Mouse (Mus musculus): ENCODE measurements around the gene Cds1. TPM values are rescaled to one million over a fixed set of nuclear protein-coding genes. Genes with fewer than 3 reads are reported as not detected.

The Cds1 gene
- polyA plus RNA-seq, 1 experiment from 2014 or later: 0.97 TPM

DNA sequence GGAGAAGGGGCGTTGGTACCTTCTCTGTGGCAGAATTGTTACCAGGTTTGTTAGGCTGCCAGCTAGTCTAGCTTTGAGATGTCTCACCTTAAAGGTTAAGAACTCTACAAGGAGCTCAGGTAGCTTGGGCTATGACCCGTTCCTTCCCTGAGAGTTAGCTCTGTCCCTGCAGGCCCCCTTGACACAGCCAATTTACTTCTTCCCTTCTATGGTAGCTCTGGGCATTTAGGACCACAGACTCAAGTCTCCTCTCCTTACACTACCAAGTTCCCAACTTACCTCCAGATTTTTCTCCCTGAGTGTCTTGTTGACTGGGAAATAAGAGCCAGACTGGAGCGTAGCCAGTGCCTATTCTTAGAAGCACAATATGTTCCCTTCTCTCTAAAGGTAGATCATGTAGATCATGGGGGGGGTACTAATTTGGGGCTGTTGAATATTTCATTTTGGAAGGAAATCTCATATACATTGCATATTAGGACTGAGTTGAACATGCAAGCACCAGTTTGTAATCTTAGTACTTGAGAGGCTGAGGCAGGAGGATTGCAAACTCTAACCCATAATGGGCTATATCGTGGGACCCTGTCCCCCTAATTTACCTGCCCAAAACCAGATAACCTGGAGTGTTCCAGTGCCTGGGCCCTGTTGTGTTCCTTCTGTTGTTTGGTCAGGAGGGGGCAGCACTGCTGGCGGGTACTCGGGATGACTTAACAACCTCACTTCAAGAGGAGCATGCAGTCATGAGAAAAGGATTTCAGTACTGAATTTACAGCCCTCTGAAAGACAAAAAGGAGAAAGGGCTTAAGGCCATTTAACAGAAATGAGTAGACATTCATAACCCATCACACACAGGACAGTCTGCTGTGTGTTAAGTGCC lies 46.6 kb downstream of the Cds1 start:
- Histone ChIP-seq H3K4me1 (ENCODE audit: control insufficient read depth, insufficient read depth, low read length) (no peaks in the 10 kb centered on the region), H3K27me3 (ENCODE audit: control insufficient read depth, insufficient read depth, low read length) (no peaks in the 10 kb centered on the region), H3K9me3 (ENCODE audit: control insufficient read depth, low read length) (no peaks in the 10 kb centered on the region), H3K36me3 (ENCODE audit: control insufficient read depth, insufficient read depth, low read length) (no peaks in the 10 kb centered on the region), H3K9ac (ENCODE audit: low read length) (no peak overlapping the region), H3K4me2 (ENCODE audit: low read depth, severe bottlenecking) (no peak overlapping the region), H3K4me3 (ENCODE audit: low read depth, low read length) (no peak overlapping the region), H3K27ac (replicated peaks; ENCODE audit: low read depth, low read length) (no peak overlapping the region)
- DNase-seq (ENCODE audit: low spot score) (no peak), ATAC-seq (ENCODE audit: insufficient number of reproducible peaks, low FRiP score, low TSS enrichment, low read depth) (no peak)
- WGBS: 88% methylated on average over 6 of the region's 6 CpGs

DNA sequence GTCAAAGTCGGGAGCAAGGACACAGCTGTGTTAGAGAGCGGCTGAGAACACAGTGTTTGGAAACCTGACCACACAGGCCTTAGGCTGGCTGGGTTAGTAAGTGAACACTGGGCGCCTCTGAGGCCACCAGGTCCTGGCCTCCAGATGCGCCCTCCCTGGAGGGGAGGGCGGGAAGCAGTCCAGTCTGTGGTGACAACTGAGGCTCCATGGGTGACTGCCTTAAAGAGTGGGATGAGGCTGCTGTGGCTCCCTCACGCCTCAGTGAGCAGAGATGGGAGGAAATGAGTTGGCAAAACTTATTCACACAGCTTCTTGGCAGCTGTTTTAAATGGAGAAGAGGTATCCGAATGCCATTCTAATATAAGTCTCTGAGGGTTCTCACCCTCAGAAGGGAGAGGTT lies 51.9 kb downstream of the Cds1 start:
- Histone ChIP-seq H3K27me3 (ENCODE audit: control insufficient read depth, insufficient read depth, low read length) (0 out of 2 replicates have a peak, but pooled peaks cover 3% of the 10 kb centered on the region), H3K9ac (ENCODE audit: low read length) (no peak overlapping the region), H3K4me1 (ENCODE audit: control insufficient read depth, insufficient read depth, low read length) (peaks cover 4% of the 10 kb centered on the region; the same call in 1 of the 2 replicates), H3K36me3 (ENCODE audit: control insufficient read depth, insufficient read depth, low read length) (no peaks in the 10 kb centered on the region), H3K4me2 (ENCODE audit: low read depth, severe bottlenecking) (no peak overlapping the region), H3K4me3 (ENCODE audit: low read depth, low read length) (no peak overlapping the region), H3K9me3 (ENCODE audit: control insufficient read depth, low read length) (no peaks in the 10 kb centered on the region), H3K27ac (replicated peaks; ENCODE audit: low read depth, low read length) (no peak overlapping the region)
- WGBS: 74% methylated on average over 7 of the region's 7 CpGs
- ATAC-seq (ENCODE audit: insufficient number of reproducible peaks, low FRiP score, low TSS enrichment, low read depth): no peak
- DNase-seq (ENCODE audit: low spot score): no peak

DNA sequence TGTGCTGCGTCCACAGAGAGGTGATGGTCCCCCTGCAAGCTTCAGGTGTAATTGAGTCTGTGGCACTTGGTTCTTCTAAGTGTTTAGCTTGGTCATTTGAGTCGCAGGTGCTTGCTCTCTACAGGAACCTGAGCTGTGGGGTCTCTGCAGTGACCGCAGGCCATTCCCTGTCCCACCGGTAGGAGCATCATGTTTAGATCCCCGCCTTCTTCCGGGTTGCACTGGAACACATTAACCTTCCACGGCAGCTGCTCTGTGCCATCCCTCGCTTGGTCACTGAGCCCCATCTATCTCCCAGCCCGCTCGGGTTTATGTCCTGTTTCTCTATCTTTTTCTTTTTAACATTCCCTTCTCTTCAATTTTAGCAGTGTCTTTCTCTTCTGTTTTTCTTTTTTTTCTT lies 54.3 kb downstream of the Cds1 start:
- H3K4me3 ChIP-seq (ENCODE audit: low read depth, low read length): no peak overlapping the region
- no peak for ATAC-seq (ENCODE audit: insufficient number of reproducible peaks, low FRiP score, low TSS enrichment, low read depth)
- 0 out of 2 replicates have a peak, but pooled peaks cover 3% of the 10 kb centered on the region for H3K27me3 ChIP-seq (ENCODE audit: control insufficient read depth, insufficient read depth, low read length)
- H3K4me2 ChIP-seq (ENCODE audit: low read depth, severe bottlenecking): no peak overlapping the region
- no peaks in the 10 kb centered on the region for H3K36me3 ChIP-seq (ENCODE audit: control insufficient read depth, insufficient read depth, low read length)
- no peaks in the 10 kb centered on the region for H3K9me3 ChIP-seq (ENCODE audit: control insufficient read depth, low read length)
- DNase-seq (ENCODE audit: low spot score): no peak
- no peak overlapping the region for H3K27ac ChIP-seq (replicated peaks; ENCODE audit: low read depth, low read length)
- WGBS: 59% methylated on average over 10 of the region's 10 CpGs
- H3K4me1 ChIP-seq (ENCODE audit: control insufficient read depth, insufficient read depth, low read length): peaks cover 9% of the 10 kb centered on the region; the same call in 1 of the 2 replicates
- no peak overlapping the region for H3K9ac ChIP-seq (ENCODE audit: low read length)

DNA sequence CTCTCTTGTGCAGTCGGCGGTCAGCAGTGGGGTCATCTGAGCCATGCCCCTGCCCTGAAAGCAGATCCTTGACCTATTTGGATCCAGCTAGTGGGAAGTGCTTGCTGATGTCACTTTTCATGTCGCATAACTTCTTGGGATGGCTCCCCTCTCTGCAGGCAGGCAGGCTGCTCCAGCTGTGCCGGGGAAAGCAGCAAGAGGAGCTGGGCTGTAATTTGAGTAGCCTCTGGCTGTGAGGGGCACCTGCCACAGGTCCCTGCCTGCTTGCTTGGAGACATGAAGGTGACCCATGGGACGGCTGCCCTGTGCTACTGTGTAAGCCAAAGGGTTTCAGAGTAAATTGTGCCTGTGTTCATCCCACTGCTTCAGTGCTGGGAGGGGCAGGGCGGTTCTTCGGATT lies 54.9 kb downstream of the Cds1 start:
- ATAC-seq (ENCODE audit: insufficient number of reproducible peaks, low FRiP score, low TSS enrichment, low read depth) (0 out of 2 replicates have a peak, but pooled peaks have one; percentile 24), DNase-seq (ENCODE audit: low spot score) (peak; percentile 47)
- Histone ChIP-seq H3K27me3 (ENCODE audit: control insufficient read depth, insufficient read depth, low read length) (0 out of 2 replicates have a peak, but pooled peaks cover 3% of the 10 kb centered on the region), H3K9ac (ENCODE audit: low read length) (no peak overlapping the region), H3K27ac (replicated peaks; ENCODE audit: low read depth, low read length) (no peak overlapping the region), H3K4me1 (ENCODE audit: control insufficient read depth, insufficient read depth, low read length) (peaks cover 9% of the 10 kb centered on the region; the same call in 1 of the 2 replicates), H3K36me3 (ENCODE audit: control insufficient read depth, insufficient read depth, low read length) (no peaks in the 10 kb centered on the region), H3K4me3 (ENCODE audit: low read depth, low read length) (no peak overlapping the region), H3K4me2 (ENCODE audit: low read depth, severe bottlenecking) (no peak overlapping the region), H3K9me3 (ENCODE audit: control insufficient read depth, low read length) (no peaks in the 10 kb centered on the region)
- 16% methylated on average over 7 of the region's 7 CpGs for WGBS

DNA sequence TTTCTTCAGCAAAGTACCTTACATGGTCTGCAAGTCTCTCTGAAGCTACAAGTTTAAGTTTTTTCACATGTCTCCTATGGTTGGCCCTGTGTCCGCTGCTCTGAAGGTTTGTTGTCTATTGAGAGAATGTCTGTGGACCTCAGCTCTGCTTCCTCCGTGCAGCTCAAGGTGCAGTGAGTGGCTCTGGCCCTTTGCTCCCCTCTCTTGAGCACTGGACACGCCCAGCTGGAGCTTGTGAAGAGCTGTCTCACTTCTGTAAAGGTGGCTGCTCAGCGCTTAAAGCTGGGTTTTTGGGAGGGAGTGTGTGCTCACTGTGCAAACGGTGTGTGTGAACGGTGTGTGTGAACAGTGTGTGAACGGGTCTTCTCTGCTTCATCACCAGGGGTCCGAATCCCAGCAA lies 56.1 kb downstream of the Cds1 start:
- Histone ChIP-seq H3K4me3 (ENCODE audit: low read depth, low read length) (no peak overlapping the region), H3K27me3 (ENCODE audit: control insufficient read depth, insufficient read depth, low read length) (0 out of 2 replicates have a peak, but pooled peaks cover 3% of the 10 kb centered on the region), H3K36me3 (ENCODE audit: control insufficient read depth, insufficient read depth, low read length) (no peaks in the 10 kb centered on the region), H3K4me2 (ENCODE audit: low read depth, severe bottlenecking) (no peak overlapping the region), H3K9ac (ENCODE audit: low read length) (no peak overlapping the region), H3K4me1 (ENCODE audit: control insufficient read depth, insufficient read depth, low read length) (peaks cover 11% of the 10 kb centered on the region; the same call in 1 of the 2 replicates), H3K9me3 (ENCODE audit: control insufficient read depth, low read length) (no peaks in the 10 kb centered on the region), H3K27ac (replicated peaks; ENCODE audit: low read depth, low read length) (no peak overlapping the region)
- DNase-seq (ENCODE audit: low spot score) (no peak), ATAC-seq (ENCODE audit: insufficient number of reproducible peaks, low FRiP score, low TSS enrichment, low read depth) (no peak)
- WGBS: 72% methylated on average over 8 of the region's 8 CpGs

DNA sequence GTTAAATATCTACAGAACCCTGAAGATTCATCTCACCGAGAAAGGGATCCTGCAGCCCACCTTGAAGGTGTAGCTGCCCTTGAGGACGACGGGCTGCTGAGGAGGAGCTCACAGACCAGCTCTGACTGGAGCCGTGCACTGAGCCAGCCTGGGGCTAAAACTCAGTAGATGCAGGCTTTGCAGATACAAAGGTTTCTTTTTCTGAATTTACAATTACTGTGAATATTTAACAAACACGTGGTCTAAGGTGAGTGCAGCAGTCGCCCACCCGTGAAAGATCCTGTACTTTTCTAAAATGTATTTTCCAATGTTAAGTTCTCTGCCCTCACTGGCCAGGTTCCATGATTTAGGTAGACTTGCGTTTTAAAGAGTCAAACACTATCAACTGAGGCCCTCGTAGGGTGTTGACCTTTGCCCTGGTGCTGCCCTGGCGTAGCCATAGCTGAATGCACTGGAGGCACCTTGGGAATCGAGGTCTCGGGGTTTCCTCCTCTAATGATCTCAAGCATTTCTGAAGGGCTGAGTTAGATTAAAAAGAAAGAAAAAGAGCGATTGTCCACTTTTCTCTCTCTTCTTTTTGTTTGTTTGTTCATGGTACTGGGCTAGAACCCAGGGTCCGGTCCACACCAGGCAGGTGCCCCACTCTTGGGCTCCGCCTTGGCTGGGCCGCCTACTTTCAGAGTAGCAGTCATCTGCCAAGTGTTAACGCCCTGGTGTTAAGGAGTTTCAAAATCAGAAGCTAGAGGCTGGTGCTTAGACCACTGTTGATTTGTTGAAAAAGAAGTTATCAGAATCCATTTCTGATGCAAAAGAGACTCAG lies 56.8 kb downstream of the Cds1 start:
- DNase-seq (ENCODE audit: low spot score) (no peak), ATAC-seq (ENCODE audit: insufficient number of reproducible peaks, low FRiP score, low TSS enrichment, low read depth) (no peak)
- Histone ChIP-seq H3K4me3 (ENCODE audit: low read depth, low read length) (no peak overlapping the region), H3K4me2 (ENCODE audit: low read depth, severe bottlenecking) (no peak overlapping the region), H3K27me3 (ENCODE audit: control insufficient read depth, insufficient read depth, low read length) (0 out of 2 replicates have a peak, but pooled peaks cover 3% of the 10 kb centered on the region), H3K4me1 (ENCODE audit: control insufficient read depth, insufficient read depth, low read length) (peaks cover 14% of the 10 kb centered on the region; the same call in 1 of the 2 replicates), H3K27ac (replicated peaks; ENCODE audit: low read depth, low read length) (no peak overlapping the region), H3K9me3 (ENCODE audit: control insufficient read depth, low read length) (no peaks in the 10 kb centered on the region), H3K36me3 (ENCODE audit: control insufficient read depth, insufficient read depth, low read length) (no peaks in the 10 kb centered on the region), H3K9ac (ENCODE audit: low read length) (no peak overlapping the region)
- WGBS: 61% methylated on average over 17 of the region's 17 CpGs

DNA sequence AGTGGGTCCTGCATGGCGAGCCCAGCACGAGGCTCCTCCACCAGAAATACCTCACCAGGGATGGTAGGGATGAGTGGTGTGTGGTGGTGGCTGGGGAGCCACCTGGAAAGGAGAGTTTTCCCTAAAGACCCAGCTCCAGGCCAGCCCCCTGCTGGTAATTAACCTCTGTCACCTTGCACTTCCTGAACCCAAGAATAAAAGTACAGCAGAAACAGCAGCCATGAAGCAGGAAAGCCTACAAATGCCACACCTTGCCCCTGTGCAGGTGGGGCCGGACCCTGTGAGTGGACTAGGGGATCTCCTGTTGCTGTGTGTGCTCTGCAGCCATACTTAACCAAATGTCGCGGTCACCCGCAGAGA lies 57.4 kb downstream of the Cds1 start:
- Histone ChIP-seq H3K9me3 (ENCODE audit: control insufficient read depth, low read length) (no peaks in the 10 kb centered on the region), H3K27me3 (ENCODE audit: control insufficient read depth, insufficient read depth, low read length) (0 out of 2 replicates have a peak, but pooled peaks cover under 1% of the 10 kb centered on the region), H3K9ac (ENCODE audit: low read length) (no peak overlapping the region), H3K4me3 (ENCODE audit: low read depth, low read length) (no peak overlapping the region), H3K4me2 (ENCODE audit: low read depth, severe bottlenecking) (no peak overlapping the region), H3K27ac (replicated peaks; ENCODE audit: low read depth, low read length) (no peak overlapping the region), H3K36me3 (ENCODE audit: control insufficient read depth, insufficient read depth, low read length) (no peaks in the 10 kb centered on the region), H3K4me1 (ENCODE audit: control insufficient read depth, insufficient read depth, low read length) (peaks cover 14% of the 10 kb centered on the region; the same call in 1 of the 2 replicates)
- 37% methylated on average over 6 of the region's 6 CpGs for WGBS
- ATAC-seq (ENCODE audit: insufficient number of reproducible peaks, low FRiP score, low TSS enrichment, low read depth) (no peak), DNase-seq (ENCODE audit: low spot score) (no peak)

DNA sequence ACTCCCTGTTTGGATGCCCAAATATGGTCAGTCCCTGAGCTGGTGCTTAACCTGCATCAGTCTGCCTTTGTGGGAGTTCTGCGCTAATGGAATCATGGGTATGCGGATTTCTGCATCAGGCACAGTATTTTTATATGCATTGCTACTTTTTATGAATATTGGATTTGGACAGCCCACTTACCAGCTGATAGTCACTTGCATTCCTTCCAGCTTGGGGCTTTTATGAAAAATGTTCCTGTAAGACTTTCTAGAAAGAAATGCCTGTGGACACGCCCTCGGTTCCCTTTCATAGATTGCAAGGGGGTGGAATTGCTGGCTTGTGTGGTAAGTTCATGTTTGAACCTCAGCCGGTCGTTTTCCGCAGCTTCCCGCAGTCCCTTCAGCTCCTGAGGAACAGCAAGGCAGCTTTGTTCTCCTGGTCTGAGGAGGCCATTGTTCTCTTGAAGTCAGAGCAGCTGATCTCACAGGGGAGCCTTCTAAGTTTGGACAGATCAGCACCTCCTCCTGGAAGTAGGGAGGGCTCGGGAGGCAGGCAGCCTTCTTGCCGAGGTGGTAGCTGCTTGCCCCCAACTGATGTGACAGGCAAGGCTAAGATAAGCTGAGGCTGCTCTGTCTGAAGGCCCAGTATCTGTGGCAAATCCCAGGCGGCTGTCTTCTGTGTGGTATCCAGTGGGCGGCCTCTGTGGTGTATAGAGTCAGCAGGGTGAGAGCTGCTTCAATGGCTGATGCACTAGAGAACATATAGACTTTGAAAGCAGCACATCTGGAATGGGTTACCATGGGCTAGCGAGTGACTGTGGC lies 60.4 kb downstream of the Cds1 start:
- Histone ChIP-seq H3K27me3 (ENCODE audit: control insufficient read depth, insufficient read depth, low read length) (no peaks in the 10 kb centered on the region), H3K27ac (replicated peaks; ENCODE audit: low read depth, low read length) (no peak overlapping the region), H3K36me3 (ENCODE audit: control insufficient read depth, insufficient read depth, low read length) (no peaks in the 10 kb centered on the region), H3K4me2 (ENCODE audit: low read depth, severe bottlenecking) (no peak overlapping the region), H3K9ac (ENCODE audit: low read length) (no peak overlapping the region), H3K4me3 (ENCODE audit: low read depth, low read length) (no peak overlapping the region), H3K4me1 (ENCODE audit: control insufficient read depth, insufficient read depth, low read length) (peaks cover 10% of the 10 kb centered on the region; the same call in 1 of the 2 replicates), H3K9me3 (ENCODE audit: control insufficient read depth, low read length) (no peaks in the 10 kb centered on the region)
- DNase-seq (ENCODE audit: low spot score) (peak; percentile 41), ATAC-seq (ENCODE audit: insufficient number of reproducible peaks, low FRiP score, low TSS enrichment, low read depth) (no peak)
- WGBS: 35% methylated on average over 13 of the region's 13 CpGs

Data from limb, embryonic 11.5 days (tissue).